18 mouse cellular contexts compared by ENCODE assay signal in genomic region chr12:100397432-100398146, GRCm38 (mm10).
DNase-seq lines count a peak whose midpoint lies in the region; ATAC-seq and TF ChIP-seq lines count a peak whose summit lies in the region.
"Had no signal": no experiment of that assay in that cellular context is flagged by ENCODE, and none has a peak within 500 bp of the region (broad histone marks: within the 10 kb centered on the region; RNA-seq: fewer than 3 reads in every experiment).

No protein-coding gene starts in this region.

- no peaks in the 10 kb centered on the region for H3K9me3 ChIP-seq in neural tube, embryonic 12.5 days
- H3K9me3 ChIP-seq in limb, embryonic 15.5 days: no peaks in the 10 kb centered on the region
- H3K9me3 ChIP-seq: embryonic facial prominence, embryonic 12.5 days had no signal

- WGBS in neural tube, embryonic 12.5 days: 62% methylated on average over 15 of the region's 15 CpGs
- 85% methylated on average over 15 of the region's 15 CpGs for WGBS in limb, embryonic 15.5 days
- 28% methylated on average over 15 of the region's 15 CpGs for WGBS in olfactory bulb, adult 2 months

- H3K4me2 ChIP-seq in neural tube, embryonic 12.5 days (replicated peaks): no peak overlapping the region
- H3K4me2 ChIP-seq in limb, embryonic 15.5 days: no peak overlapping the region
- H3K4me2 ChIP-seq: embryonic facial prominence, embryonic 12.5 days had no signal

- no peak for TF ChIP-seq CTCF in olfactory bulb, adult 2 months (IDR thresholded peaks at IDR 0.05; ENCODE audit: insufficient read depth, low read depth, low read length)

- peaks cover 31% of the 10 kb centered on the region for H3K36me3 ChIP-seq in neural tube, embryonic 12.5 days
- H3K36me3 ChIP-seq in limb, embryonic 15.5 days: peaks cover 36% of the 10 kb centered on the region

- DNase-seq in heart, adult 11 months: peak; percentile 74
- no peak for DNase-seq in heart, adult 18-20 months
- no peak for DNase-seq in neural tube, embryonic 10.5 days (ENCODE audit: extremely low spot score, low spot score)
- no peak for DNase-seq in right cerebral cortex, adult 2 months (ENCODE audit: low spot score in 2 of 2)
- DNase-seq in embryo, embryonic 10 days (ENCODE audit: low spot score): no peak
- DNase-seq: adrenal gland, postnatal 36 days; cerebellum, postnatal 36 days; gastrocnemius, postnatal 36 days; kidney, adult 8-10 months; kidney, postnatal 36 days; left cerebral cortex, postnatal 4 days; right cerebral cortex, postnatal 14 days; thymus, postnatal 4 days had no signal

- ATAC-seq in neural tube, embryonic 12.5 days (ENCODE audit: low FRiP score, low read depth): 0 out of 2 replicates have a peak, but pooled peaks have one; percentile 29
- no peak for ATAC-seq in limb, embryonic 15.5 days (ENCODE audit: insufficient number of reproducible peaks, low FRiP score, low TSS enrichment, low read depth)
- ATAC-seq: activated CD4-positive, CD25-positive, alpha-beta regulatory T cell, adult 4 months had no signal

- no peak overlapping the region for H3K4me3 ChIP-seq in neural tube, embryonic 12.5 days
- H3K4me3 ChIP-seq in limb, embryonic 15.5 days: no peak overlapping the region
- no peak overlapping the region for H3K4me3 ChIP-seq in olfactory bulb, adult 2 months (ENCODE audit: insufficient read depth, low read depth, low read length)
- H3K4me3 ChIP-seq: embryonic facial prominence, embryonic 12.5 days had no signal

- H3K9ac ChIP-seq in neural tube, embryonic 12.5 days: no peak overlapping the region
- H3K9ac ChIP-seq in limb, embryonic 15.5 days: no peak overlapping the region
- H3K9ac ChIP-seq: embryonic facial prominence, embryonic 12.5 days had no signal

- no peak overlapping the region for H3K27ac ChIP-seq in neural tube, embryonic 12.5 days
- H3K27ac ChIP-seq in limb, embryonic 15.5 days: 0 out of 2 replicates have a peak overlapping the region, but pooled peaks have one; percentile 27
- peak overlapping the region; percentile 78 for H3K27ac ChIP-seq in olfactory bulb, adult 2 months (ENCODE audit: insufficient read depth, low read depth, low read length)
- H3K27ac ChIP-seq: embryonic facial prominence, embryonic 12.5 days had no signal

- H3K4me1 ChIP-seq in neural tube, embryonic 12.5 days: peaks cover 13% of the 10 kb centered on the region; the same call in 1 of the 2 replicates
- H3K4me1 ChIP-seq in limb, embryonic 15.5 days: peaks cover 14% of the 10 kb centered on the region
- peaks cover 15% of the 10 kb centered on the region for H3K4me1 ChIP-seq in olfactory bulb, adult 2 months (ENCODE audit: control insufficient read depth, insufficient read depth, low read length)

- H3K27me3 ChIP-seq in neural tube, embryonic 12.5 days (replicated peaks): no peaks in the 10 kb centered on the region
- H3K27me3 ChIP-seq in limb, embryonic 15.5 days: no peaks in the 10 kb centered on the region
- H3K27me3 ChIP-seq: embryonic facial prominence, embryonic 12.5 days had no signal

- no peak for TF ChIP-seq POLR2A in olfactory bulb, adult 2 months (IDR thresholded peaks at IDR 0.05; ENCODE audit: insufficient read depth, low read depth, low read length)
